Mouse (Mus musculus): ENCODE data around the gene Cbfa2t3.

The Cbfa2t3 gene

DNA sequence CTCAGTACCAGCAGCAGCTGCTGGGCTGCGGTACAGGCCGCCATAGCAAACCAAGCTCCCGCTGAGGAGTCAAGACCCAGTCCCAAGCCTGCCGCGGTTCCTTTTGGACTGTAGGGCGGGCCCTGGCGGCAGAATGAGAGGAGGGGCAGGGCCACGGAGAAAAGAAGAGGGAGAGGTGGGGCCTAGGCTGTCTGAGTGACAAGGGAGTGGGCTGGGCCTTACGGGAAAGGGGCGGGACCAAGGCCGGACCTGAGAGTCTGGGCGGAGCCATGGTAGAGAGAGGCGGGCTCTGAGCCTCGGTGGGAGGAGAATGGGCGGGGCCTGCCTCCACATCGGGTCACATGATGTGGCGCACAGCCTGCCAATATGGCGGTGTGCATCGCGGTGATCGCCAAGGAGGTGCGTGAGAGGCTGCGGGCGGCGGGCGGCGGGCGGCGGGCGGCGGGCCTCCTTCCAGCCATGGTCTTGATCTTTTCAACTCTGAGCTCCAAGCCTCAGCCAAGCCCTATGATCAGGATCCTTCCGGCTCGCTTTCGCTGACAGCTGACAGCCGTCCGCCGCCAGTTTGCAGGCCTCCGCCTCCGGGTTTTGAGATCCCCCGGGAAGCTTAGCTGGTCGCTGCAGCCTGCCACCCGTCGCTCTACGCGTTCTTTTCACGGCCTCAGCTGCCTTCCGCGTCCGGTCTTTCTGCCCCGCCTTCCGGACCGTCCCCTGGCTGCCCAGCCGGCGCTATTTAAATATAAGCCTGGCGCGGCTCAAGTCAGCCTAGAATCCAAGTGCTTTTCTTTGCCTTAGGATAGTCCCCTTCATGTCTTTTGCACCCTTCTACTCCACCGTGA is 87.4 kb downstream of the Cbfa2t3 start, which contains the start of the genes Galns and Trappc2l:
Gene Galns (minus strand): TSS at position 169 of the 839 bp plus-strand sequence.
Gene Trappc2l (plus strand): TSS at position 346 of the 839 bp plus-strand sequence.
- DNase-seq (ENCODE audit: low spot score in 2 of 2): peak; percentile 91 to 94

DNA sequence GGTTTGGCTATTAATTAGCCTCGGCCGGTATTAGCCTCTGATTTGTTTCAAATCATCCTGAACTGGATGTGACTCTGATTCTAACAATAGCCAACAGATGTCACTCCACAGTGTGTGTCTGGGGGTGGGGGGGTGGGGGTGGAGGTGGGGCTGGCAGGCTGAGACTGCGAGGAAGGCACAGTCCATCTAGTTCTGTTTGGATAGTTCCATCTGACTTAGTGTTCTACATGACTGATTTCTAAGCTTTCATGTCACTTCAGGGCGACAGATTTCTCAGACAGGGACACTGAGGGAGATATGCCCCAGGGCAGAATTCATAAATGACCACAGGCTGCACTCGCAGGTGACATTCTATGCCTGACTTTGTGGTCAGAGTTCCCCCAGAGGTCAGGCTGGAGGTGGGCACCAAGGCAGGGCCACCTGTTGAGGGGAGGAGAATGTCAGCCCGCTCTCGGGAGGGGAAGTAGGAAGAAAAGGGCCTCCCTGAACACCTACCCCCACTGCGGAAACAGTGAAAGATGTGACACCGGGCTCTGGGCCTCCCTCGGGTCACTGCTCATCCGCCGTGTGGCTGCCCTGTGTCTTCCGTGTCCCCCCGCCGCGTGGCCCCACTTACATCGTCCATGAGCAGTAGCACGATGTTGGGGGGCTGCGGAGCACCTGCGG is 88.2 kb downstream of the Cbfa2t3 start:
- peak in 1 of 2 experiments; percentile 18 for DNase-seq (ENCODE audit: low spot score in 2 of 2)

DNA sequence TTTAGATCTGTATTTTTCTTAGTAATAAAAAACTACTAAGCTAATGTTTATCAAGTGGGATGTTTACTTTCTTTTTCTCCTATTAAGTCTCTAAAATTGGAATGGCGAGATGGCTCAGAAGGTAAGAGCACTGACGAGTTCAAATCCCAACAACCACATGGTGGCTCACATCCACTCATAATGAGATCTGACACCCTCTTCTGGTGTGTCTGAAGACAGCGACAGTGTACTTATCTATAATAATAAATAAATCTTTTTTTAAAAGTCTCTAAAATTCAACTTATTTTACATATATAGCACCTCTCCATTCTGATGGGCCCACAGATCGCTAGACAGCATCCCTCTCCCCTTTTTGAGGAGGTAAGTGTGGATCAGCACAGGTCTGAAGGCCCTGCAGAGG is 88.7 kb downstream of the Cbfa2t3 start:
- no peak for DNase-seq (ENCODE audit: low spot score in 2 of 2)

DNA sequence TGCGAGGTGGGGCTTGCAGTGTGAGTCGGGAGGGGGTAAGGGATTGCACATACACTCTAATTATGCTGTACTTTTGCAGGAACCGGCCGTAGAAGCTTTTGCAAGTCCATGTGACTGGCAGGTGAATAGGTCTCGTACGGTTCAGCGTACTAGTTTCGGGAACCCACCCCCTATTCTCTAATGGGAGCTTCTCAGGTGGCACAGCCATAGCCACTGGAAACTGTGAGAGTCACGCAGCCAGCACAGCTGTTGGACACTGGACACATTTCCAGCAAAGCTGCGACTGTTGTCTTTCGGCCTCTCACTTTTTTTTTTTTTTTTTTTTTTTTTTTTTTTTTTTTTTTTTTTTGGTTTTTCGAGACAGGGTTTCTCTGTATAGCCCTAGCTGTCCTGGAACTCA is 92.1 kb downstream of the Cbfa2t3 start:
- DNase-seq (ENCODE audit: low spot score in 2 of 2): no peak

DNA sequence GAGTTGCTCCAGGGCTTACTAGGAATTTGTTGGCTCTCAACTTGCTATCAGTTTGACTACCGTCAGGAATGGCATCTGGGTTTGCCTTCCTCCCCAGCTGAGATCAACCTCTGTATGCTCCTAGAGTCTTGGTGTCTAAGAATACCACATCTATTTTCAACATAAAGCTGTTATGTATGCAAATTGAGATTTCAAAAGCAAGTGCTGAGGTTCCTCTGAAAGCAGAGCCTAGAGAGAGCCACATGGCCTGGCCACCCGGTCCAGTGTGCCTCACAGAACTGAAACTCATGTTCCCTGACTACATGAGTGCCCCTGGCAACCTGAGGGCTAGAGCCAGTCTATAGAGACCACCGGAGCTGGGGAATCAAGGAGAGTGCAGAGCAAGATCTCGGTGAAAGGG is 93.5 kb downstream of the Cbfa2t3 start:
- DNase-seq (ENCODE audit: low spot score in 2 of 2): no peak

DNA sequence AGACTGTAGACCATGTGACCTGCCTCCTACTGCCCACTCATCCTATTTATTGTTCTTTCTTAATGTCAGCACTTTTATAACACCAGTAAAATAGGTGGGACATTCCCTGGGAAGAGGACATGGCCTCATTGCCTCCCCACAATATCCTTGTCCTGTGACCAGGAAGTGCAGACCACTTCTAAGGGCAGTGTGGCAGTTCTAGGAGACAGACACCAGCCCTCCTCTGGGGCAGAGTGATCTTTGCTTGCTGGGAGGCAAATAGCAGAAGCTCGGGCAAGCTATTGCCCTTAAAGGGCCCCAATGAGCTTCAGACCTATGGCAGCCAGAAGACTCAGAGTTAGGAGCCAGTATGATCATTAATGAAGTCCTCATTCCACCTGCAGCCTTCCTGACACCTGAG is 94.3 kb downstream of the Cbfa2t3 start:
- no peak for DNase-seq (ENCODE audit: low spot score in 2 of 2)

DNA sequence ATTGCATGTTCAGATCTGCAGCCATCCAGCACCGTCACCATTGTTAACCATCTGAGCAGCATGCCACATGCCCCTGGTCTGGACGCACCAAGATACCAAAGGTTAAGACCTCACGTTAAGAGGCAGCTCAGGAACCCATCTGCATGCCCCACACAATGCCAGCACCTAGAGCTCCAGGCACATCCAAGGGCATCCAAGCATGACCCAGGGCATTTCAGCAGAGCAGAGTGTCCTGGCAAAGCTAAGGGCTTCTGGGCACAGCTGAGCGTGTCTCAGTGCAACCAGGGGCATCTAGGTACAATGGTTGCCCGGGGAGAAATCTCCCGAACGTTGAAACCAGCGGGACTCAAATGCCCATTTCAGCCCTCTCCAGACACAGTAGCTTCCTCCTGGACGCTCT is 98.2 kb downstream of the Cbfa2t3 start:
- no peak for DNase-seq (ENCODE audit: low spot score in 2 of 2)

DNA sequence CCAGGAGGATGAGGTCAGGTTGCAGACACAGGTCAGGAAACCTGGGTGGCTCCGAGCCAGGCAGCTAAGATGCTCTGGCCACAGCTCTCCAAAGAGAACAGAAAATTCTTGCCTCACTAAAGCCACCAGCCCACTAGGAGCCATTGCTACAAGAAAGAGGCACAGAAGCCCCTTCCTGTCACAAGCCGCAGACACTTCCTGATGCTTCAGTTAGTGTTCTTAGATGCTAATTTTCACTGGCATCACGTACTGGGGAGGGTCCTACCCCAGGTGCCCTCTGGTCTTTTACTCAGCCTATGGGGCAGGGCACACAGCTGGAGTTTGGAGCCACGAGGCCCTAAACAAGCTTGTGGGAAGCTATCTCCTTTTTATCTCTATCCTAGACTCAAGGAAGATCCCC is 102.9 kb downstream of the Cbfa2t3 start:
- DNase-seq (ENCODE audit: low spot score in 2 of 2): no peak

DNA sequence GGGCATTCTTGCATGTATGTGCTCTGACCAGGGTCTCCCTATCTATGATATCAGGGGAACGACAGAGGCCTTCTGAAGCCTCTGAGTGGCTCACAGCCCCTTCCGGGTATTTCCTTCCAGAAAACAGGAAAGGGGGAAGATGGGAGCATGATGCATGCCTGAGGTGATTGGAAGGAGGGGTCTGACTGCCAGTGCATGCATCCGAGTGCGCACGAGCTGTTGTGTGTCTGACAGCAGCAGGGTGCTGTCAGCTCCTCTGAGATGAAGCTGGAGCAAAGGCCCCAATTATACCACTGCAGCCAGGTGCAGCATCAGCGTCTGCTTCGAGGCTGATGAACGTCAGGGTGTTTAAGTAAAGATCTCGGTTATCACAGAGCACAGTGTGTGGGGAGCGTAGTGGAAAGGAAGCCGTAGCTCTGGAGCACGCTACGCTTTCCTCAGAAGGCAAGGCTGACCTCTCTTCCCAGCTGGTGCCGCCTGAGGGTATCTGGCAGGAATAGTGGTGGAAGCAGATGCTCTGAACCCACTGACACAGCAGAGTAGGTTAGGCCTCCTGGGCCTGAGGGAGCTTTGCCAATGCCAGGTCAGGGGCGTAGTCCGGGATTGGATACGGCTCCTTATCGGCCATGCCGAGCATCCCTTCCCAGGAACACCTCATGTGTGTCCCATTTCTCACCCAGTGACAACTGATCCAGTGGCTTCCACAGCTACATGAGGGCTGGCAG is 105.0 kb downstream of the Cbfa2t3 start:
- no peak for DNase-seq (ENCODE audit: low spot score in 2 of 2)

DNA sequence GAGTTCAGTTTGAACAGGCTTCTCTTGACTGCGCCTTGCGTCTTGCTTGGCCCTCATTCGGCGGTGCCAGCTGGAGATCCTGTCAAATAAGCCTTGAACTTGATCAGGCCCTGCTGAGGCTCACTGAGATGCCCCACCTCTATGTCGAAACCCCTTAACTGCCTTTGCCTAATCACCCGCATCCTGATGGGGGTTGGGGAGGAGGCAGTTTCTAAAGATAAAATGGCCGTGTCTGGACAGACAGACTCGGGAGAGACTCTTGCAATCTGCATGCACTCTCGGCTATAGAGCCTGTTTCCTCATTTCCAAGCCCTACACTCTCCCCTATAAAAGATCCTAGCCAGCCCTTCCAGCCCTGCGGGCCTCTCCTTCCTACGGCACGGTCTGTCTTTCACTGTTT is 105.7 kb downstream of the Cbfa2t3 start:
- DNase-seq (ENCODE audit: low spot score in 2 of 2): no peak

DNA sequence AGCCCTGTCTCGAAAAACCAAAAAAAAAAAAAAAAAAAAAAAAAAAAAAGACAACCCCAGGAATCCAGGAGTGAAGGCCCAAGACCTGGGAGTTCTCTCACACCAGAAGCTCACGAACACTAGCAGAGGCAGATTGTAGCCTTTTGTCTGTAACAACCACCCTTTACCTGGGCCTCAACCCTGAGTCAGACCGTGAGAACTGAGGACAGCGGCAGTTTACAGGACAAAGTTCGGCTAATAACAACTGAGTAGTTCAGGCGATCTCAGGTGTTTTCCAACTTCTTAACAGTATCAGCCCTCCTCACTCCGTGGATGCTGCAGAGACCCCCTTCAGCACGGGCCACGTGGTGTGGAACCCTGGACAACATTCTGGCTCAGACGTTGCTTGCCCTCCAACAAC is 112.2 kb downstream of the Cbfa2t3 start:
- no peak for DNase-seq (ENCODE audit: low spot score in 2 of 2)

DNA sequence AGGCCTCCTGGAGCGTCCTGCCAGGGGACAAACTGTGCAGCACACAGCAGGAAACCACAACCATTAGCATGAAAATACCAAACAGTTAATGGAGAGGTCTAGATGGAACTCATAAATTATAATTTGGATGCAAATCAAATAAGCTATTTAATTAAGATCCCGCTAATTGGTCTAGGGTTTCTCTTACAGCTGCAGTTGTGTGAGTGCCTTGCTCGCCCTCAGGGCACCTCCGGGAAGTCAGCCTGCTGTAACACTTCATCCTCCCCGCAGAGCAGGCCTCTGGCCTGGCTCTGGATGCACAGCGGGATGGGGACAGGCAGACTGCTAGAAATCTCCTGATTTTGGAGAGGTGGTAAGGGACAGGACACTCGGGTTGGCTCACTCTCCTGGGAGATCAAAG is 112.7 kb downstream of the Cbfa2t3 start:
- DNase-seq (ENCODE audit: low spot score in 2 of 2): no peak

DNA sequence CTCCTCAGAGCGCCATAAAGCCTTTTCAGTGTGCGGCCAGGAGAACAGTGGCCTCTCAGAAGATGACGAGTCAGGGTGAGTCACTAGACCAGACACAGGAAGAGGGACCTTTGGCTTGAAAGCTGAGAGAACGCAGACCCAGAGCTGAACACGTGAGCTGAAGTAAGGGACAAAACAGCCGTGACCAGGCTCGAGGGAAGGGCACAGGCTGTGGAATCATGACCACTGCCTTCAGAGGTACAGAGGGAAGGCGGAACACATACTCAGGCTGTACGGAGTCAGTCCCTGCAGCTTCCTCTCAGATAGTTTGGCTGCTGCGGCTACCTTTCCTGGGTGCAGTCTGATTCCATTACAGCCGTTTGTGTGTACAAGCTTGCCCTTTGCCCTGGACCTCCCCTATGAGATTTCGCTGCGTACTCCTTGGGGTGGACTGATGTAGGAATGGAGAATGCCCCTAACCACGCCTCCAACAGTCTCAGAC is 113.5 kb downstream of the Cbfa2t3 start:
- no peak for DNase-seq (ENCODE audit: low spot score in 2 of 2)

DNA sequence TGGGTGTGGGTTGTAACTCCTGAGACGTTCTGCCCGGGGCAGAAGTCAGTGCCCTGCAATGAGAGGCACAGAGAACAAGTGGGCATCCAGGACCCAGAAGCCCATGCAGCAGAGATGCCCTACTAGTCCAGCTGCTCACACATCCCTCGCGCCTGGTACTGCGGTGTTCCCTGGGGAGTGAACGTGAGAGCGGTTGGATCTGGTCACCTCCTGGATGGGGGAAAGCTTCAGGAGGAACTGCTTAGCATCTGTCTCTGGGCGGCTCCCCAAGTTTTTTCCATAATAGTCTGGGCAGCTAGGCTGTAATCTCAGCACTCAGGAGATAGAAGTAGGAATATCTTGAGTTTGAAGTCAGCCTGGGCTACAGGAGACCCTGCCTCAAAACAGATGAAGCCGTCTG is 113.9 kb downstream of the Cbfa2t3 start:
- DNase-seq (ENCODE audit: low spot score in 2 of 2): no peak

DNA sequence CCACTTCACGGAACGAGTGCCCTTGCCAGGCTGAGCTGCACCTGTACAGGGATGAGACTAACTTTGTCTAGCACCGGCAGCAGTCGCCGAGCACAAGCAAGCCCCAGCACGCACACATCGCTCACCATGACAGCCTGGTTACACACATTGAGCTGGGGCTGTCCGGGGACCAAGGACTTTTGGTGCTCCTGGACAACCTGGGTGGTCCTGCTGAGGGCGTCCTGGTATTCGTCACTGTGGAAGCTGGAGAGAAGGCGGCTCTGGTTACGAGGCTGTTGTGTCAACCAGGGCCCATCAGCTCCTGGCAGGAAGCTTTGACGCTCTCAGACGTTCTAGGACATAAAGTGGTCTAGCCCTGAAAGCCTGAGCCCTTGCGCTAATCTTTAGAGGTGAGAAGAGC is 118.0 kb downstream of the Cbfa2t3 start:
- no peak for DNase-seq (ENCODE audit: low spot score in 2 of 2)

DNA sequence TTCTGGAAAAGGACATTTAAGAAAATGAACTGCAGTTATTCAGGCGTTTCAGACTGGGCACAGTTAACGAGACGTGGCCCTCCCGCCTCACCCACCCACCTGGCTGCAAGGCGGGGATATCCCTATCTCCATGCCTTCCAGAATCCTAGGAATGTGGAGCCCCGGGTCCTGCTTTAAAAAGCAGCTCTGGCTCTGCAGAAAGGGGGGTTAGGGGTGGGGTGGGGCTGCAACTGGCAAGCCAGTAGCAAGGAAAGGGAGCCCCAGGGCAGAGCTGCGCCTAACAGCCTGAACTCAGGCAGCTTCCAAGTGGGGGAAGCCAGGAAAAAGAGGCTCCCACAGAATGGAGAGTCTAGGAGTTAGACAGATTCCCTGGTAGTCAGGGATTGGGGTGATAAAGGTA is 119.7 kb downstream of the Cbfa2t3 start:
- no peak for DNase-seq (ENCODE audit: low spot score in 2 of 2)

DNA sequence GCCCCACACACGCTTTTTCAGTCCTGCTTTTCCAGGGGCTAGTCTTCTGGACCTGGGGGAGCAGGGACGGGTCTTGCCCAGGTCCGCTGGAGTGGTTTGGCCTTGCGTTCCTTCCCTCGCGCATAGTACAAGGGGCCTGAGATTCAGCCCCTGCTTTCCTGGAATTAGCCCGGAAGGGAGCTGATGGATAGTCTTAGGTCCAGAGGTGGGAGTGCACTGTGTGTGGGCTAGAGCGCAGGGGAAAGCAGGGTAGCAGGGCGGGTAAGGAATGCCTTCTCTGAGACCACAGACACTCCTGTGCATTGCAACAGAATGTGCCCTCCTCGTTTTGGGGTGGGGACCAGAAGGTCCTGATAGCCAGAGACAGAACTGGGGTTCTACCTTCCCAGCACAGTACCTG is 121.8 kb downstream of the Cbfa2t3 start:
- no peak for DNase-seq (ENCODE audit: low spot score in 2 of 2)

DNA sequence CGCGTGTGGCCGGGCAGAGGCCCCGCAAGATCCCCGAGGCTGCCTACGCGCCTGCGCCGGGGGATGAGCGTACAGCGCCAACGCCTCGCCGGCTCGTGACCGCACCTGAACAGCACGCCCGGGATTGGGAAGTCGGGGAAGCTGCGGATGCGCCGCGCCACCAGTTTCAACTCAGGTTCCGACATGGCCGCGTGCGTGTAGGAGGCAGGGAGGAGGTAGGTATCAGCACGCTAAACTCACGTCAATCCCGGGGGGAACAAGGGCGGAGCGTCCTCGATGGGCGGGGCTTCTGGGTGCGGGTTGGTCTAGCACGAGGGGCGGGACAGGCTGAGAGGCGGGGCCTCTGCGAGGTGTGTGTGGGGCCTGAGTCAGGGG is 122.3 kb downstream of the Cbfa2t3 start, which contains the start of gene Aprt:
Gene Aprt (minus strand): TSS at position 262 of the 375 bp plus-strand sequence.
- peak; percentile 93 to 94 for DNase-seq (ENCODE audit: low spot score in 2 of 2)

DNA sequence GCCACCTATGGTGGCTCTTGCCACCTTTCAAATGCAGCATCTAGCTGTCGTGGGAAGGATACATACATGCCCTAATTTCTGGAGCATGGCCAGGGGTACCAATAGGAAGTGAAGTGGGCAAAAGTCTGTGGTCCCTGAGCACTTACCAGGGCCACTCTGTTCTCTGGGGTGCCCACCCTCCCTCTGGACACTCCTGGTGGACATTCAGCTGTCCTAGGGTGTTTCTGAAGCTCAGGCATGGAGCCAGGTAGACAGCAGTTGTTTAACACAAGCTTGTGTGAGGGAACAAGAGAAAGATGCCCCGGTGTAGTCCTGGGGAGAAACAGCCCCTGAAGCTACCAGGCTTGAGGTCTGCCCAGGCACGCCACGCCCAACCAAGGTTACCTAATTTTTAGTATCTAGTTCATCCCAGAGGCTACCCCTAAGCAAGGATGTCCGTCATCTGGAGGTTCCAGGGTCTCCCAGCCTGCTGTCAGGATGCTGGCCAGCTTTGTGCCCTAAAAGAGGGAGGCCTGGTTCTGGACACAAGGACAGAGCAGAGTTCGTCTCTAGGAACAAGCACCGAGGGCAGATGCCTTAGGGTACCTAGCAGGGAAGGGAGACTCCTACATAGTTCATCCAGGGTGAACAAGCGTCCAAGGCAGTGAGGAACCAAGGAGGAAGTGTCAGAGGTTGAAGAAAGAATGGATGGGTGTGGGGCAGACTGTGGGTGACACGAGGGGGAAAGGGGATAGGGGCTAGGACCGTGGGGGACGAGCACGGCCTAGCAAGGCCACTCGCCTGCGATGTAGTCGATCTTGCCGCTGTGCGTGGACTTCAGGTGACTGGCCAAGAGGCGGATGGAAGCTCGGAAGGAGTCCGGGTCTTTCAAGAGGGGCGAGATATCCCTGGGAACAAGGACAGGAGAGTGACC is 122.9 kb downstream of the Cbfa2t3 start:
- DNase-seq (ENCODE audit: low spot score in 2 of 2): no peak

DNA sequence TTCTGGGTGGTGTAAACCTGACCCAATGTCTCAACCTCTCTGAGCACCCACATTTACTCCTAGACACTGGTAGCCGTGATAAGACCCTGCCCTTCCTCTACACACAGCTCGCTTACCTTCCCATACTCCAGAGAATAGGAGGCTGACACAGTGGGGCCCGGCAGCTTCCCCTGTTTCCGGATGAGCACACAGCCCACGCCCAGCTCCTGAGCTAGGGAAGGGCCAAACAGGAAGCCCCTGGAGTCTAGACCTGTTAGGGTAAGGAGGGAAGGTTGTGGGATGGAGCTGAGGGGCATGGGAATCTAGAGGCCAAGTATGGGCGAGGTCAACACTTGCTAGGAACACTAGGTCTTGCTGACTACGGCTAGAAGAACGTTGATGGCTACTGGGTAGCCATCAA is 123.6 kb downstream of the Cbfa2t3 start:
- DNase-seq (ENCODE audit: low spot score in 2 of 2): no peak

Measured in right cerebral cortex, adult 2 months (tissue).